Mouse (Mus musculus) hindbrain, embryonic 11.5 days (tissue): ENCODE measurements at regions not wholly inside any gene's neighbourhood (a gene's known extent, or its start where the extent isn't known, plus 50 kb on each side); places are given as distances from the start of the nearest gene placed in this dataset.

Source experiments
- ATAC-seq: fragments of 200-750 bp; cut with Nextera tagmentation; 2 replicates; pipeline ENCODE4 v1.8.0; 2017; ENCODE audit warnings: mild to moderate bottlenecking, moderate TSS enrichment, moderate library complexity; ENCODE audit not compliant: low FRiP score
- DNase-seq: peaks from one replicate; pipeline ENCODE4 v3.0.0-alpha.2; 2015; ENCODE audit warnings: low spot score
- H3K27ac ChIP-seq: fragments of 300-500 bp; sonication (generic); 2 replicates; pipeline ENCODE4 v1.5.1; 2014; ENCODE audit warnings: mild to moderate bottlenecking, low read depth, low read length
- H3K27me3 ChIP-seq: fragments of 300-500 bp; sonication (generic); 2 replicates; pipeline ENCODE4 v1.6.1; 2014; ENCODE audit warnings: mild to moderate bottlenecking, low read length, moderate library complexity, mixed read lengths; ENCODE audit not compliant: control insufficient read depth, insufficient read depth
- H3K36me3 ChIP-seq: fragments of 300-500 bp; sonication (generic); 2 replicates; pipeline ENCODE4 v1.6.1; 2014; ENCODE audit warnings: mild to moderate bottlenecking, low read length, moderate library complexity, mixed read lengths; ENCODE audit not compliant: control insufficient read depth, insufficient read depth
- H3K4me1 ChIP-seq: fragments of 300-500 bp; sonication (generic); replicated peaks from 2 replicates; pipeline ENCODE4 v1.6.1; 2014; ENCODE audit warnings: low read length, mixed read lengths; ENCODE audit not compliant: control insufficient read depth, insufficient read depth
- H3K4me2 ChIP-seq: fragments of 300-500 bp; sonication (generic); replicated peaks from 2 replicates; pipeline ENCODE4 v1.6.1; 2014; ENCODE audit warnings: mild to moderate bottlenecking, low read depth, low read length
- H3K4me3 ChIP-seq: fragments of 300-500 bp; sonication (generic); 2 replicates; pipeline ENCODE4 v1.5.1; 2014; ENCODE audit warnings: low read depth, low read length
- H3K9ac ChIP-seq: fragments of 300-500 bp; sonication (generic); 2 replicates; pipeline ENCODE4 v1.6.1; 2014; ENCODE audit warnings: low read depth, low read length
- H3K9me3 ChIP-seq: fragments of 300-500 bp; sonication (generic); 2 replicates; pipeline ENCODE4 v1.6.1; 2016; ENCODE audit warnings: low read length; ENCODE audit not compliant: control insufficient read depth
- WGBS: fragments of 180-500 bp; shearing (Covaris S2); extraction: QIAGEN DNeasy Blood & Tissue Kit; methylation state at CpG from one replicate; pipeline ENCODE4 v1.1.7; 2014; 5-methylcytosine and 5-hydroxymethylcytosine counted together

- DNase-seq (no peak), ATAC-seq (no peak)
- Histone ChIP-seq H3K4me1 (no peaks in the 10 kb centered on the region), H3K27ac (no peak overlapping the region), H3K9me3 (no peaks in the 10 kb centered on the region), H3K36me3 (no peaks in the 10 kb centered on the region), H3K4me3 (no peak overlapping the region), H3K9ac (no peak overlapping the region), H3K27me3 (no peaks in the 10 kb centered on the region), H3K4me2 (no peak overlapping the region)
- 77% methylated on average over 5 of the region's 5 CpGs for WGBS
These were observed 622.2 kb upstream of the Cdh11 start for GRCm38 (mm10) chr8:103407631-103408030.

DNA sequence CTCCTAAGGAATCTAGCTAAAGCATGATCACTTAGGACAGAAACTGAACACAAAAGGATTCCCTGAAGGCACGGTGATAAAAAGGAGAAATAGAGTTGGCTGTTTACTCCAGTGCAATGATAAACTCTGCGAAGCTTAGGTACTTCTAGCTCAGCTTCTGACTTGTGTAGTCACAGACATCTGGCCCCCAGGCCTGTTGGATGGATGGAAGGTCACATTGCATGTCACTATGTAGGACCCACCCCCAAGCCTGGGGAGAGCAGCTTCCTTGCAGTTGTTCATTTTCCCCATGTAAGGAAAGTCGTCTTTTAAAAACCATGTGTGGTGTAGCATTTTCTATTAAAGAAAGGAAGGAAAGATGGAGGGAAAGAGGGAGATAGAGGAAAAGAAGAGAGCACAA lies 623.0 kb upstream of the Cdh11 start:
- WGBS: 68% methylated on average over 3 of the region's 3 CpGs
- no peak overlapping the region for H3K27ac ChIP-seq
- no peak overlapping the region for H3K4me3 ChIP-seq
- no peak for ATAC-seq
- H3K27me3 ChIP-seq: no peaks in the 10 kb centered on the region
- no peaks in the 10 kb centered on the region for H3K9me3 ChIP-seq
- H3K4me1 ChIP-seq: no peaks in the 10 kb centered on the region
- H3K9ac ChIP-seq: no peak overlapping the region
- no peaks in the 10 kb centered on the region for H3K36me3 ChIP-seq
- no peak overlapping the region for H3K4me2 ChIP-seq
- peak; percentile 20 for DNase-seq

DNA sequence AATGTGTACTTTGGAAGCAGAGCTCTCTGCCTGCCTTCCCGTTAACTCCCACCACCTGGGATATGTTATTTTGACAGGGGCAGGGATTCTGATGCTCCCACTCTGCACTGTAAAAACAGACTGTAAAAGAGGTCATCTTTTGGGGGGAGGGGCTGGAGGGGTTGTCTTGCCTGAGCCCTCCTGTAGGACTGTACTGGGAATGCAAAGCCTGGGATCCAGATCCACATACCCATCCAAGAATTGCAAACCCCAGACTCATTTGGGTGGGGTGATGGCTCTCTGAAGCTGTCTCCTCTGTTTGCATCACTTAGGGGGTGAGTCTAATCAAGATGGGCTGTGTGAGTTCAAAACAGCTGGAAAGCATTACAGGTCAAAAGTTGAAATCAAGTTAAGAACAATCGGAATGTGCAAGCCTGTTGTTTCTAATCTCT lies 623.7 kb upstream of the Cdh11 start:
- Histone ChIP-seq H3K27me3 (no peaks in the 10 kb centered on the region), H3K9me3 (no peaks in the 10 kb centered on the region), H3K4me1 (no peaks in the 10 kb centered on the region), H3K36me3 (no peaks in the 10 kb centered on the region), H3K4me3 (no peak overlapping the region), H3K9ac (no peak overlapping the region), H3K4me2 (no peak overlapping the region), H3K27ac (no peak overlapping the region)
- DNase-seq (peak; percentile 29), ATAC-seq (no peak)
- WGBS: 60% methylated on average over 2 of the region's 2 CpGs

GRCm38 (mm10) chr8:103412731-103413130 lies 627.3 kb upstream of the Cdh11 start:
- DNase-seq: no peak
- H3K9ac ChIP-seq: no peak overlapping the region
- no peaks in the 10 kb centered on the region for H3K27me3 ChIP-seq
- no peak overlapping the region for H3K4me2 ChIP-seq
- no peaks in the 10 kb centered on the region for H3K36me3 ChIP-seq
- H3K27ac ChIP-seq: no peak overlapping the region
- H3K4me1 ChIP-seq: no peaks in the 10 kb centered on the region
- no peaks in the 10 kb centered on the region for H3K9me3 ChIP-seq
- H3K4me3 ChIP-seq: no peak overlapping the region
- 72% methylated on average over 7 of the region's 7 CpGs for WGBS
- ATAC-seq: no peak

- H3K27ac ChIP-seq: no peak overlapping the region
- H3K4me2 ChIP-seq: no peak overlapping the region
- H3K9me3 ChIP-seq: no peaks in the 10 kb centered on the region
- ATAC-seq (no peak), DNase-seq (no peak)
- no peaks in the 10 kb centered on the region for H3K36me3 ChIP-seq
- no peaks in the 10 kb centered on the region for H3K4me1 ChIP-seq
- WGBS: 62% methylated on average over 11 of the region's 11 CpGs
- H3K27me3 ChIP-seq: no peaks in the 10 kb centered on the region
- H3K9ac ChIP-seq: no peak overlapping the region
- no peak overlapping the region for H3K4me3 ChIP-seq
These were observed 628.4 kb upstream of the Cdh11 start for GRCm38 (mm10) chr8:103413589-103414575.

GRCm38 (mm10) chr8:103422313-103422973 lies 637.0 kb upstream of the Cdh11 start:
- Histone ChIP-seq H3K9me3 (no peaks in the 10 kb centered on the region), H3K4me2 (no peak overlapping the region), H3K27ac (no peak overlapping the region), H3K27me3 (no peaks in the 10 kb centered on the region), H3K9ac (no peak overlapping the region), H3K4me3 (no peak overlapping the region), H3K4me1 (no peaks in the 10 kb centered on the region), H3K36me3 (no peaks in the 10 kb centered on the region)
- ATAC-seq (no peak), DNase-seq (no peak)
- 90% methylated on average over 2 of the region's 2 CpGs for WGBS

- Histone ChIP-seq H3K27me3 (no peaks in the 10 kb centered on the region), H3K27ac (no peak overlapping the region), H3K4me2 (no peak overlapping the region), H3K9me3 (no peaks in the 10 kb centered on the region), H3K4me1 (no peaks in the 10 kb centered on the region), H3K9ac (no peak overlapping the region), H3K4me3 (no peak overlapping the region), H3K36me3 (no peaks in the 10 kb centered on the region)
- WGBS: 81% methylated on average over 1 of the region's 1 CpGs
- DNase-seq (no peak), ATAC-seq (no peak)
These were observed 640.5 kb upstream of the Cdh11 start for GRCm38 (mm10) chr8:103425967-103426366.

GRCm38 (mm10) chr8:103430874-103431492 lies 645.5 kb upstream of the Cdh11 start:
- H3K27me3 ChIP-seq: no peaks in the 10 kb centered on the region
- WGBS: 92% methylated on average over 3 of the region's 3 CpGs
- H3K36me3 ChIP-seq: no peaks in the 10 kb centered on the region
- ATAC-seq (no peak), DNase-seq (no peak)
- H3K27ac ChIP-seq: no peak overlapping the region
- no peak overlapping the region for H3K9ac ChIP-seq
- H3K4me3 ChIP-seq: no peak overlapping the region
- H3K4me1 ChIP-seq: no peaks in the 10 kb centered on the region
- no peak overlapping the region for H3K4me2 ChIP-seq
- no peaks in the 10 kb centered on the region for H3K9me3 ChIP-seq
